Mouse (Mus musculus) liver, postnatal 0 days (tissue): Measurements from ENCODE around the gene Fam234a. TPM values are rescaled to one million over a fixed set of nuclear protein-coding genes. Genes with fewer than 3 reads are reported as not detected.
A peak's percentile ranks its signal among the peaks of the same experiment; 100 is the strongest.
"Not testable (repeated sequence)": the region's sequence is repeated elsewhere in the genome, so short reads cannot be mapped to it uniquely, and the experiment has no call there.

Experiments used
- ATAC-seq: fragments of 200-750 bp; cut with Nextera tagmentation; 2 replicates; pipeline ENCODE4 v1.8.0; 2017; ENCODE audit warnings: mild to moderate bottlenecking, moderate library complexity
- DNase-seq: peaks from one replicate; pipeline ENCODE4 v3.0.0-alpha.2; 2016
- H3K27ac ChIP-seq: fragments of 300-500 bp; sonication (generic); 2 replicates; pipeline ENCODE4 v1.5.1; 2014; ENCODE audit warnings: antibody characterized with exemption, moderate library complexity, mild to moderate bottlenecking, low read depth
- H3K27me3 ChIP-seq: fragments of 300-500 bp; sonication (generic); 2 replicates; pipeline ENCODE4 v1.6.1; 2014; ENCODE audit warnings: low read length, control low read depth, mixed read lengths; ENCODE audit not compliant: insufficient read depth
- H3K36me3 ChIP-seq: fragments of 300-500 bp; sonication (generic); replicated peaks from 2 replicates; pipeline ENCODE4 v1.6.1; 2014; ENCODE audit warnings: mild to moderate bottlenecking, control low read depth, low read length, moderate library complexity, mixed read lengths; ENCODE audit not compliant: insufficient read depth
- H3K4me1 ChIP-seq: fragments of 300-500 bp; sonication (generic); 2 replicates; pipeline ENCODE4 v1.6.1; 2014; ENCODE audit warnings: antibody characterized with exemption, mild to moderate bottlenecking, control low read depth; ENCODE audit not compliant: insufficient read depth
- H3K4me2 ChIP-seq: fragments of 300-500 bp; sonication (generic); 2 replicates; pipeline ENCODE4 v1.6.1; 2014; ENCODE audit warnings: low read depth, mild to moderate bottlenecking, low read length, moderate library complexity, mixed read lengths
- H3K4me3 ChIP-seq: fragments of 300-500 bp; sonication (generic); 2 replicates; pipeline ENCODE4 v1.5.1; 2014; ENCODE audit warnings: low read depth, low read length
- H3K9ac ChIP-seq: fragments of 300-500 bp; sonication (generic); replicated peaks from 2 replicates; pipeline ENCODE4 v1.6.1; 2014; ENCODE audit warnings: mild to moderate bottlenecking, moderate library complexity
- H3K9me3 ChIP-seq: fragments of 300-500 bp; sonication (generic); 2 replicates; pipeline ENCODE4 v1.6.1; 2016; ENCODE audit warnings: mild to moderate bottlenecking, control low read depth, low read length, mixed read lengths
- CTCF ChIP-seq: sonication (generic); IDR thresholded peaks from 2 replicates; pipeline ENCODE4 v1.5.1; 2016; ENCODE audit warnings: antibody characterized with exemption, low read depth
- EP300 ChIP-seq: IDR thresholded peaks from 2 replicates; pipeline ENCODE4 v1.6.1; 2016; ENCODE audit warnings: antibody characterized with exemption, low read depth, mild to moderate bottlenecking
- WGBS: fragments of 180-500 bp; shearing (Covaris S2); extraction: QIAGEN DNeasy Blood & Tissue Kit; methylation state at CpG from one replicate; pipeline ENCODE4 v1.1.7; 2014; ENCODE audit not compliant: insufficient replicate concordance; 5-methylcytosine and 5-hydroxymethylcytosine counted together
- polyA plus RNA-seq: library from polyadenylated mRNA; unstranded; fragments of >200 nt; fragmentation: Nextera tagmentation; extraction: Ambion mirVana; gene quantifications from 2 replicates; pipeline ENCODE4 v1.2.1, GENCODE M21; 2015

The Fam234a gene
- polyA plus RNA-seq, 1 experiment from 2014 or later: 25.2 TPM

GRCm38 (mm10) chr17:26188091-26188805 lies 55.8 kb downstream of the Fam234a start:
- 91% methylated on average over 11 of the region's 11 CpGs for WGBS
- H3K4me2 ChIP-seq: no peak overlapping the region
- H3K4me1 ChIP-seq: no peaks in the 10 kb centered on the region
- H3K36me3 ChIP-seq: peaks cover 67% of the 10 kb centered on the region
- H3K9me3 ChIP-seq: no peaks in the 10 kb centered on the region
- H3K27ac ChIP-seq: no peak overlapping the region
- ATAC-seq: no peak
- H3K4me3 ChIP-seq: no peak overlapping the region
- no peak for TF ChIP-seq EP300
- no peak for TF ChIP-seq CTCF
- H3K27me3 ChIP-seq: no peaks in the 10 kb centered on the region
- no peak overlapping the region for H3K9ac ChIP-seq
- no peak for DNase-seq

DNA sequence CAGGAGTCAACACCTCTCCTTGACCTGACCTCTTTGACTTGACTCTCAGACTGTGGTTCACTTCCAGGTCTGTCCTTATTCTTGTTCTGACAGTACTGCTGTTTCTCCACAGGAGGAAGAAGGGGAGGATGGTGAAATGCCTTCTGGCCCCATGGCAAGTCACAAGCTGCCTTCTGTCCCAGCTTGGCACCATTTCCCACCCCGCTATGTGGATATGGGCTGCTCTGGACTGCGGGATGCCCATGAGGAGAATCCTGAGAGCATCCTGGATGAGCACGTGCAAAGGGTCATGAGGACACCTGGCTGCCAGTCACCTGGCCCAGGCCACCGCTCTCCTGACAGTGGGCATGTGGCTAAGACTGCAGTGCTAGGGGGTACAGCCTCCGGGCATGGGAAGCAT lies 56.5 kb downstream of the Fam234a start:
- H3K36me3 ChIP-seq: peaks cover 67% of the 10 kb centered on the region
- no peak overlapping the region for H3K9ac ChIP-seq
- H3K27me3 ChIP-seq: no peaks in the 10 kb centered on the region
- DNase-seq: no peak
- no peak overlapping the region for H3K4me3 ChIP-seq
- TF ChIP-seq CTCF (no peak), EP300 (no peak)
- ATAC-seq: no peak
- no peaks in the 10 kb centered on the region for H3K9me3 ChIP-seq
- 94% methylated on average over 5 of the region's 5 CpGs for WGBS
- no peak overlapping the region for H3K27ac ChIP-seq
- no peaks in the 10 kb centered on the region for H3K4me1 ChIP-seq
- H3K4me2 ChIP-seq: no peak overlapping the region

DNA sequence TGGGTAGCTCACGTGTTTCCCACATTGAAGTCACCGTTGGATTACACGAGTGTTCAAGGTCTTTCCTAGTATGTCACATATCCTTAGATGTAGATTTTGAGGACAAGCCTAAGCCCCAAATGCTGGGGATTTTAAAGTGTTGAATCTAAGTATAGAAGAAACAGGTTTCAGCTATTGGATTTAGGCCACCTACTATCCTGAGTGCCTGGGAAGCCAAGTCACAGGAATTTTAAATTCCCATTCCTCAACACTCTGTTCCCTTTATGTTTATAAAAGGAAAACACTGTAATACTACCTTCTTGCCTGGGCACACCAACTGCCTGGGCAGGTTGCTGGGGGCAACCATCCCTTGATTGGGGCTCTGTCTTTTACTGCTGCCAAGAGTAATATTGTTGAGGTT lies 62.9 kb downstream of the Fam234a start:
- TF ChIP-seq CTCF (no peak), EP300 (no peak)
- H3K4me2 ChIP-seq: no peak overlapping the region
- DNase-seq (no peak), ATAC-seq (no peak)
- peaks cover 33% of the 10 kb centered on the region for H3K36me3 ChIP-seq
- H3K9ac ChIP-seq: no peak overlapping the region
- H3K4me1 ChIP-seq: no peaks in the 10 kb centered on the region
- no peak overlapping the region for H3K4me3 ChIP-seq
- H3K27ac ChIP-seq: no peak overlapping the region
- 93% methylated on average over 3 of the region's 3 CpGs for WGBS
- no peaks in the 10 kb centered on the region for H3K9me3 ChIP-seq
- H3K27me3 ChIP-seq: no peaks in the 10 kb centered on the region

- H3K9me3 ChIP-seq: no peaks in the 10 kb centered on the region
- no peak overlapping the region for H3K4me2 ChIP-seq
- no peak overlapping the region for H3K4me3 ChIP-seq
- H3K27ac ChIP-seq: no peak overlapping the region
- ATAC-seq: no peak
- DNase-seq: no peak
- H3K36me3 ChIP-seq: peaks cover 28% of the 10 kb centered on the region; the same call in 1 of the 2 replicates
- no peak for TF ChIP-seq EP300
- no peak for TF ChIP-seq CTCF
- no peak overlapping the region for H3K9ac ChIP-seq
- no peaks in the 10 kb centered on the region for H3K4me1 ChIP-seq
- no peaks in the 10 kb centered on the region for H3K27me3 ChIP-seq
Measured at GRCm38 (mm10) chr17:26178611-26179010, 65.4 kb downstream of the Fam234a start.

DNA sequence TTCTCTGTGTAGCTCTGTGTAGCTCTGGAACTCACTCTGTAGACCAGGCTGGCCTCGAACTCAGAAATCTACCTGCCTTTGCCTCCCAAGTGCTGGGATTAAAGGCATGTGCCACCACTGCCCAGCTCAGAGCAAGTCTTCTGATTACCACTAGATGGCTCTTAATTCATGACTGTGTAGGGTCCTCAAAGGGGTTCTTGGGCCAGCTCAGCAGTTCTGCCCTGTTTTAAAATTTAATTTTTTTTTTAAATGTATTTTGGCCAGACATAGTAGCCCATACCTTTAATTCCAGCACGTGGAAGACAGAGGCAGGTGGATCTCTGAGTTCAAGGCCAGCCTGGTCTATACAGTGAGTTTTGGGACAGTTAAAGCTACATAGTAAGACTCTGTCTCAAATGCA lies 68.8 kb downstream of the Fam234a start:
- H3K27me3 ChIP-seq, H3K9ac ChIP-seq, H3K4me3 ChIP-seq, H3K4me2 ChIP-seq, H3K4me1 ChIP-seq, ATAC-seq, DNase-seq, H3K9me3 ChIP-seq, H3K27ac ChIP-seq: not testable (repeated sequence)
- peak; percentile 28 for TF ChIP-seq CTCF
- WGBS: 71% methylated on average over 2 of the region's 2 CpGs
- peaks cover 16% of the 10 kb centered on the region; the same call in 1 of the 2 replicates for H3K36me3 ChIP-seq

GRCm38 (mm10) chr17:26168039-26168438 lies 76.0 kb downstream of the Fam234a start:
- Histone ChIP-seq H3K36me3 (no peaks in the 10 kb centered on the region), H3K9me3 (no peaks in the 10 kb centered on the region), H3K27me3 (no peaks in the 10 kb centered on the region), H3K4me2 (no peak overlapping the region), H3K27ac (no peak overlapping the region), H3K9ac (no peak overlapping the region), H3K4me3 (no peak overlapping the region), H3K4me1 (no peaks in the 10 kb centered on the region)
- TF ChIP-seq EP300 (no peak), CTCF (no peak)
- DNase-seq (no peak), ATAC-seq (peak; percentile 36; the same call in 1 of the 2 replicates)
- 30% methylated on average over 2 of the region's 2 CpGs for WGBS

GRCm38 (mm10) chr17:26162736-26163135 lies 81.3 kb downstream of the Fam234a start:
- Histone ChIP-seq H3K4me1 (no peaks in the 10 kb centered on the region), H3K36me3 (no peaks in the 10 kb centered on the region), H3K9ac (no peak overlapping the region), H3K27ac (no peak overlapping the region), H3K4me3 (no peak overlapping the region), H3K4me2 (no peak overlapping the region), H3K9me3 (no peaks in the 10 kb centered on the region), H3K27me3 (no peaks in the 10 kb centered on the region)
- 85% methylated on average over 1 of the region's 1 CpGs for WGBS
- DNase-seq (no peak), ATAC-seq (no peak)
- TF ChIP-seq EP300 (no peak), CTCF (no peak)

Other genes with a start within 250 kb of the Fam234a start
- gene Rab11fip3, start 174.7 kb downstream of the Fam234a start, polyA plus RNA-seq: 1.7 TPM in 2 replicates
- gene Decr2, start 153.9 kb downstream of the Fam234a start, polyA plus RNA-seq: 142 and 151 TPM in 2 replicates
- 13.9 and 17.7 TPM in 2 replicates for gene Nme4, start 148.6 kb downstream of the Fam234a start, polyA plus RNA-seq
- 2.5 and 2.6 TPM in 2 replicates for gene Tmem8, start 130.9 kb downstream of the Fam234a start, polyA plus RNA-seq
- gene Mrpl28, start 120.7 kb downstream of the Fam234a start, polyA plus RNA-seq: 81.9 and 85.9 TPM in 2 replicates
- gene Axin1, start 105.6 kb downstream of the Fam234a start, polyA plus RNA-seq: 4.7 TPM in 2 replicates
- 18.8 and 20.5 TPM in 2 replicates for gene Pdia2, start 45.2 kb downstream of the Fam234a start, polyA plus RNA-seq
- gene Rgs11, start 41.3 kb downstream of the Fam234a start, polyA plus RNA-seq: 0.21 TPM in 1 of 2 replicates, not detected in the other
- gene Arhgdig, start 36.5 kb downstream of the Fam234a start, polyA plus RNA-seq: 3.1 and 4.9 TPM in 2 replicates
- 21.7 and 21.8 TPM in 2 replicates for gene Luc7l, start 8.7 kb upstream of the Fam234a start, polyA plus RNA-seq
- 0.05 and 0.06 TPM in 2 replicates for gene Neurl1b, start 170.6 kb upstream of the Fam234a start, polyA plus RNA-seq